Mouse (Mus musculus) hindbrain, postnatal 0 days (tissue): ENCODE results near the gene Cdh5. TPM values are rescaled to one million over a fixed set of nuclear protein-coding genes. Genes with fewer than 3 reads are reported as not detected.

ENCODE experiments used
- ATAC-seq: fragments of 200-750 bp; cut with Nextera tagmentation; 2 replicates; pipeline ENCODE4 v1.8.0; 2017; ENCODE audit warnings: mild to moderate bottlenecking, moderate TSS enrichment, moderate library complexity
- DNase-seq: peaks from one replicate; pipeline ENCODE4 v3.0.0-alpha.2; 2015; ENCODE audit warnings: low spot score
- H3K27ac ChIP-seq: fragments of 300-500 bp; sonication (generic); 2 replicates; pipeline ENCODE4 v1.5.1; 2014; ENCODE audit warnings: mild to moderate bottlenecking
- H3K27me3 ChIP-seq: fragments of 300-500 bp; sonication (generic); 2 replicates; pipeline ENCODE4 v1.6.1; 2014; ENCODE audit warnings: low read length, mixed read lengths; ENCODE audit not compliant: insufficient read depth
- H3K36me3 ChIP-seq: fragments of 300-500 bp; sonication (generic); 2 replicates; pipeline ENCODE4 v1.6.1; 2014; ENCODE audit warnings: low read length, mixed read lengths; ENCODE audit not compliant: insufficient read depth
- H3K4me1 ChIP-seq: fragments of 300-500 bp; sonication (generic); 2 replicates; pipeline ENCODE4 v1.6.1; 2014; ENCODE audit warnings: antibody characterized with exemption, low read length, mixed read lengths; ENCODE audit not compliant: insufficient read depth
- H3K4me2 ChIP-seq: fragments of 300-500 bp; sonication (generic); 2 replicates; pipeline ENCODE4 v1.6.1; 2014; ENCODE audit warnings: low read depth, mild to moderate bottlenecking, low read length, moderate library complexity, mixed read lengths
- H3K4me3 ChIP-seq: fragments of 300-500 bp; sonication (generic); 2 replicates; pipeline ENCODE4 v1.5.1; 2014; ENCODE audit warnings: low read length
- H3K9ac ChIP-seq: fragments of 300-500 bp; sonication (generic); replicated peaks from 2 replicates; pipeline ENCODE4 v1.6.1; 2014; ENCODE audit warnings: mild to moderate bottlenecking, low read length, moderate library complexity, mixed read lengths
- H3K9me3 ChIP-seq: fragments of 300-500 bp; sonication (generic); 2 replicates; pipeline ENCODE4 v1.6.1; 2016; ENCODE audit warnings: low read length, mixed read lengths
- CTCF ChIP-seq: IDR thresholded peaks from 2 replicates; pipeline ENCODE4 v1.5.1; 2016; ENCODE audit warnings: antibody characterized with exemption, control low read depth, low read depth
- WGBS: fragments of 180-500 bp; shearing (Covaris S2); extraction: QIAGEN DNeasy Blood & Tissue Kit; methylation state at CpG from one replicate; pipeline ENCODE4 v1.1.7; 2014; 5-methylcytosine and 5-hydroxymethylcytosine counted together
- polyA plus RNA-seq: library from polyadenylated mRNA; unstranded; fragments of >200 nt; fragmentation: Nextera tagmentation; extraction: Ambion mirVana; gene quantifications from 2 replicates; pipeline ENCODE4 v1.2.1, GENCODE M21; 2015
- total RNA-seq: library from RNA; depleted of rRNA; stranded (reverse); fragments of >200 nt; gene quantifications from 2 replicates; pipeline ENCODE4 v1.2.3, GENCODE M21; 2014; rRNA removed

Cdh5 gene
- total RNA-seq (18.3 and 19.7 TPM in 2 replicates), polyA plus RNA-seq (8.4 and 8.9 TPM in 2 replicates)

DNA sequence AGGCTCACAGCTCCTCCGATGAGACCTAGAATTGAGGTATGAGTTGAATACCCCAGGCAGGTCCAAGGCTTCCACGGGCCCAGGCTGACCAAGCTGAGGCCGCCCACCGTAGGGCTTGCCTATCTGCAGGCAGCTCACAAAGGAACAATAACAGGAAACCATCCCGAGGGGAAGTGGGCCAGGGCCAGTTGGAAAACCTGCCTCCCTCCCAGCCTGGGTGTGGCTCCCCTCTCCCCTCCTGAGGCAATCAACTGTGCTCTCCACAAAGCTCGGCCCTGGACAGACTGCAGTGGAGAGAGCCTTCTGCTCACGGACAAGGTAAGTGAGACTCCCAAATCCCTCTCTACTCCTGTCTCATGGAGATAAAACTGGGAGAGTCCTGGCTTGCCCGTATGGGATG lies at the start of gene Cdh5:
TSS of gene Cdh5 (plus strand) at position 211 of the 400 bp plus-strand sequence.
- Histone ChIP-seq H3K27me3 (no peaks in the 10 kb centered on the region), H3K9me3 (no peaks in the 10 kb centered on the region), H3K4me3 (peak within 1 kb of the TSS; percentile 19), H3K36me3 (no peaks in the 10 kb centered on the region), H3K27ac (peak within 1 kb of the TSS; percentile 41; the same call in 1 of the 2 replicates), H3K4me2 (peak within 1 kb of the TSS; percentile 16; the same call in 1 of the 2 replicates), H3K9ac (peak within 1 kb of the TSS; percentile 4; the same call in 1 of the 2 replicates), H3K4me1 (peaks cover 2% of the 10 kb centered on the region; the same call in 1 of the 2 replicates)
- no peak for ATAC-seq
- DNase-seq, result peak; percentile 12
- 69% methylated on average over 8 of the region's 8 CpGs for WGBS
- no peak for TF ChIP-seq CTCF

DNA sequence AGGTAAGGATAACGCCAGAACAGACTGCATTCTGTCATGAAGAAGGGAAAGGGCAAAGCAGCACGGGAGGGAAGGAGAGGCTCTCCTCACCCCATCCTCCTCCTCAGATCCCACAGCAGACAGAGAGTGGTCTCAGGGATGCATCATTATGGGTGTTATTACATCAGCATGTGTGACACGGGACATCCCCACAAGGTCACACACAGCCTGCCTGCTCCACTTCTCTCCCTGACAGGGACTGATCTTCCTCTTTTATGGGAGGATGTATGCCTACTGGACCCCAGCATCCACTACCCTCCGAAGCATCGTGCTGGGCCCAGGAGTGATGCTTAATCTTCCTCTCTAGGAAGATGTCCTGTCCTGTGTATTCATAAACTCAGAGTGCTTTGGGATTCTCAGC lies 41.5 kb upstream of the Cdh5 start:
- ATAC-seq, result no peak

DNA sequence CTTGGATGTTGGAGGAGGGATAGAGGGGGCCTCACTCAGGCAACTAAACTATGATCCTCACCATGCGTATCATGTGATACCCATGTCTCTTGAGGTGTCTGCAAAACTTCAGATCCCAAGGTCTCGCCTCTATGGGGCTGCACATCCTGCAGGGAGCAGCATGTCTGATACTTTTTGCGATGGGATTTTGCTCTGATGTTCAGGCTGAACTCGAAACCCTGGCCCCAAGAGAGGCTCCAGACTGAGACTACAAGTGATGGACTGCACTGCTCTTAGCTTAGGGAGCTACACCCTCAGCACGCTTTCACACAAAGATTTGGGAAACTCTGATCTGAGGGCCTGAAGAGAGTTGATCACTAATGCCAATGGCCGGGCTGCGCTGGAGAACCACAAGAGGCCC lies 41.0 kb upstream of the Cdh5 start:
- 89% methylated on average over 7 of the region's 7 CpGs for WGBS
- no peaks in the 10 kb centered on the region for H3K9me3 ChIP-seq
- H3K27ac ChIP-seq, result no peak overlapping the region
- no peak overlapping the region for H3K9ac ChIP-seq
- DNase-seq (no peak), ATAC-seq (no peak)
- no peak overlapping the region for H3K4me3 ChIP-seq
- no peaks in the 10 kb centered on the region for H3K27me3 ChIP-seq
- H3K4me1 ChIP-seq, result peaks cover 12% of the 10 kb centered on the region; the same call in 1 of the 2 replicates
- no peak for TF ChIP-seq CTCF
- no peaks in the 10 kb centered on the region for H3K36me3 ChIP-seq
- no peak overlapping the region for H3K4me2 ChIP-seq

More for the DNA sequence above, 41.5 kb upstream of the Cdh5 start:
- Histone ChIP-seq H3K4me2 (no peak overlapping the region), H3K4me1 (peaks cover 10% of the 10 kb centered on the region; the same call in 1 of the 2 replicates), H3K27ac (no peak overlapping the region), H3K36me3 (no peaks in the 10 kb centered on the region), H3K9me3 (no peaks in the 10 kb centered on the region), H3K4me3 (no peak overlapping the region), H3K9ac (no peak overlapping the region), H3K27me3 (no peaks in the 10 kb centered on the region)
- no peak for DNase-seq
- WGBS, result 72% methylated on average over 5 of the region's 5 CpGs
- no peak for TF ChIP-seq CTCF

DNA sequence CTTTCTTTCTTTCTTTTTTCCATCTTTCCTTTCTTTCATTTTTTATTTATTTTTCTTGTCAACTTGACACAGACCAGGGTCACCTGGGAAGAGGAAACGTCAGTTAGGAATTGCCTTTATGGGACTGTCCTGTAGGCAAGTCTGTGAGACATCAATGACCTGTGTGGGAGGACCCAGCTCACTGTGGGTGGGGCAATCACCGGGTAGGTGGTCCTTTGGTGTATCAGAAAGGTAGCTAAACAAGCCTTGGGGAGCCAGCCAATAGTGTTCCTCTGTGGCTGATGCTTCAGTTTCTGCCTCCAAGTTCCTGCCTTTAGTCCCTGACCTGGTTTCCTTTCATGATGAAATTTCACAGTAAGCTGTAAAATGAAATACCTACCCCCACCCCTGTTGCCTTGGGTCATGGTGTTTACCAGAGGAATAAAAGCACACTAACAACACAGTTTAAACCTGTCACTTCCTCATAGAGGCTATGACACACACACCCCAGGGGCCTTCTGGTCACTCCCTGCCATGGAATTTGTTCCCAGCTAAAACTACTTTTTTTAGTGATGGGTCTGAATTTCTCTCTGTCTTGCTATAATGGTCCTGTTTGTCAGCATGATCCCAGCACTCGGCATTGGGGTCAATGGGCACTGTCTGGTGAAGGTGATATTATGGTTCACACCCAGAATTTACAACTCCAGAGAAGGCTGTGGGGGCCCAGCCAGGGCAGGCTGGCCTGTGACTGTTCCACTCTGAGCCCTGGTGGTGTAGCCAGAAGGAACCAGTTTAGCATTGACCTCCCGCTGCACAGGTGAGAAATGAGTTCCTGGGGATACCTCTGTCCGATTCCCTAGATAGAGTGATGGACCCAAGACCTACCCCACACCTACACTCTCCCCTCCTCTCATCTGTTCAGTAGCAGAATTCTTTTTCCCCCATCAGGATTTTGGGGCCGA lies 40.1 kb upstream of the Cdh5 start:
- peak; percentile 8; the same call in 1 of the 2 replicates for ATAC-seq
- 58% methylated on average over 6 of the region's 6 CpGs for WGBS
- peak overlapping the region; percentile 48; the same call in 1 of the 2 replicates for H3K27ac ChIP-seq
- no peak for DNase-seq
- no peak overlapping the region for H3K4me3 ChIP-seq
- H3K9me3 ChIP-seq, result no peaks in the 10 kb centered on the region
- H3K27me3 ChIP-seq, result no peaks in the 10 kb centered on the region
- peak overlapping the region; percentile 14 for H3K4me2 ChIP-seq
- H3K36me3 ChIP-seq, result no peaks in the 10 kb centered on the region
- H3K4me1 ChIP-seq, result peaks cover 13% of the 10 kb centered on the region; the same call in 1 of the 2 replicates
- H3K9ac ChIP-seq, result no peak overlapping the region
- no peak for TF ChIP-seq CTCF

DNA sequence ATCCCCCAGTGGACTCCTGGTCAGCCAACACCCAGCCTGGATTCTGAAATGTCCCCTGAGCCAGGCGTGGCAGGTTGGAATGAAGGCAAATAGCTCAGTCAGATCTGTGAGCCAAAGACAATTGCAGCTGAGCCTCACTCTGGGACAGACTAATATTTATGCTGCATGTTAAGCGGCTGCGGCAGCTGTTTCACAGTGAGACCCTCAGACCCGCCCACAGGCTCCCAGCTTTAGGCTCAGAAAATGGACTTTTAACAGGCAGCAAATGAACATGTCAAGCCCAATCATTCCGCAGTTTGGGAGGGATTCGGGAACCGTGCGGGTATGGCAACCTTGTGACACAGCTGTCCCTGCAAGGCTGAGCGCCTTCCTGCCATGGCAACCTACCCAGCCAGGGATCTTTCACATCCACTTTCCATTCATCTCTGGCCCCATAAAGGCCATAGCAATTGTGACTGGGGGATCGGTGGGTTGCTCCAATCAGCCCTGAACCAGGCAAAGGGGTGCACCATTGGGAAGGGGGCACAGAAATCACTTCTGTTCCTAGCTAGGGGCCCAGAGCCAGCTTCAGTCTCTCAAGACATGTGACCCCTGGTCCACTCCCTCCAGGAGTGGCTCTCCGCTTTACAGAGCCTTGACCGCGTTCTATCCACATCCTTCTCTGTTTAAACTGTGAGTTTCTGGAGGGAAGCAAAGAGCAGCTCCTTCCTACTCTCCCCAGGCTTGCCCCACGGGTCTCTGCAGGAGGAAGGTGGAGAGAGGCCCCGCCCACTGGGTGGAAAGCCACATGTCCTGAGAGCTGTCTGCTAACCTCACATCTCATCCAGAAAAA lies 39.2 kb upstream of the Cdh5 start:
- peak overlapping the region; percentile 14 for H3K4me2 ChIP-seq
- ATAC-seq (peak; percentile 78), DNase-seq (peak; percentile 78)
- no peaks in the 10 kb centered on the region for H3K27me3 ChIP-seq
- no peak for TF ChIP-seq CTCF
- peaks cover 13% of the 10 kb centered on the region; the same call in 1 of the 2 replicates for H3K4me1 ChIP-seq
- H3K9ac ChIP-seq, result no peak overlapping the region
- no peaks in the 10 kb centered on the region for H3K36me3 ChIP-seq
- H3K9me3 ChIP-seq, result no peaks in the 10 kb centered on the region
- H3K27ac ChIP-seq, result peak overlapping the region; percentile 48
- 27% methylated on average over 15 of the region's 15 CpGs for WGBS
- H3K4me3 ChIP-seq, result no peak overlapping the region

DNA sequence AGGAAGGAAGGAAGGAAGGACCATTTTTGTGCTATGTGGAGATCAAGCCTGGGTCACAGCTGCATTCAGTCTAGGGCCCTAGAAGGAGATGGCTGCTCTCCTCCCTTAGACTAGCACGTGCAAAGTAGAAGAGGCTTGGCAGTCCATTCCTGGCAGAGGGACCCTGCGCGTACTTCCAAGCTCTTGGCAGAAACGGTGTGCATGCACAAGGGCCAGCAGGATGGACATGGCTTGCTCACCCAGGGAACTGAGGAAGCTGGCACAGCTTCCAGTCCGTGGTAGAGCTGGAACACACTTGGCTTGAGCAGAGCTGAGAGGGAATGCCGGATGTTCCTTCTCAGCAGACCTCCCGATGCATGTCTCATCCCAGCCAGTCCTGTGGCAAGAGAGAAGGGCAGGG lies 36.2 kb upstream of the Cdh5 start:
- peak; percentile 52; the same call in 1 of the 2 replicates for ATAC-seq
- Histone ChIP-seq H3K9me3 (no peaks in the 10 kb centered on the region), H3K27me3 (no peaks in the 10 kb centered on the region), H3K27ac (no peak overlapping the region), H3K36me3 (no peaks in the 10 kb centered on the region), H3K9ac (no peak overlapping the region), H3K4me1 (peaks cover 13% of the 10 kb centered on the region; the same call in 1 of the 2 replicates), H3K4me2 (no peak overlapping the region), H3K4me3 (no peak overlapping the region)
- no peak for TF ChIP-seq CTCF
- DNase-seq, result peak; percentile 67
- WGBS, result 48% methylated on average over 7 of the region's 7 CpGs
